Mouse (Mus musculus): ENCODE measurements around the gene Morf4l2.
"Not testable (repeated sequence)": the region's sequence is repeated elsewhere in the genome, so short reads cannot be mapped to it uniquely, and the experiment has no call there.

Gene Morf4l2

GRCm38 (mm10) chrX:136743459-136743858, at the start of gene Morf4l2:
Gene Morf4l2 (minus strand): TSS chrX:136743690.
- DNase-seq (ENCODE audit: low read depth, low spot score): no peak

GRCm38 (mm10) chrX:136789446-136789845, 46.0 kb upstream of the Morf4l2 start:
- DNase-seq (ENCODE audit: low read depth, low spot score): peak; percentile 82

GRCm38 (mm10) chrX:136780041-136780440, 36.6 kb upstream of the Morf4l2 start, which contains the start of gene Glra4:
Gene Glra4 (minus strand): TSS chrX:136780141.
- DNase-seq (ENCODE audit: low read depth, low spot score): no peak

GRCm38 (mm10) chrX:136779262-136779661, 35.8 kb upstream of the Morf4l2 start:
- no peak for DNase-seq (ENCODE audit: low read depth, low spot score)

GRCm38 (mm10) chrX:136778046-136778445, 34.6 kb upstream of the Morf4l2 start:
- DNase-seq (ENCODE audit: low read depth, low spot score): no peak

- no peak for DNase-seq (ENCODE audit: low read depth, low spot score)
Observed at GRCm38 (mm10) chrX:136773035-136773434, 29.5 kb upstream of the Morf4l2 start.

GRCm38 (mm10) chrX:136761103-136762074, 17.9 kb upstream of the Morf4l2 start:
- peak; percentile 34 for DNase-seq (ENCODE audit: low read depth, low spot score)

- DNase-seq (ENCODE audit: low read depth, low spot score): no peak
Observed at GRCm38 (mm10) chrX:136755464-136755863, 12.0 kb upstream of the Morf4l2 start.

GRCm38 (mm10) chrX:136749329-136749728, 5.8 kb upstream of the Morf4l2 start:
- DNase-seq (ENCODE audit: low read depth, low spot score): no peak

- DNase-seq (ENCODE audit: low read depth, low spot score): peak; percentile 12
Observed at GRCm38 (mm10) chrX:136744663-136745062, 1.2 kb upstream of the Morf4l2 start.

- peak; percentile 73 for DNase-seq (ENCODE audit: low read depth, low spot score)
Observed at GRCm38 (mm10) chrX:136742661-136743103, 808 bp downstream of the Morf4l2 start.

GRCm38 (mm10) chrX:136742241-136742640, 1.2 kb downstream of the Morf4l2 start:
- no peak for DNase-seq (ENCODE audit: low read depth, low spot score)

GRCm38 (mm10) chrX:136741651-136742201, 1.8 kb downstream of the Morf4l2 start:
- peak; percentile 75 for DNase-seq (ENCODE audit: low read depth, low spot score)

GRCm38 (mm10) chrX:136740791-136741650, 2.5 kb downstream of the Morf4l2 start:
- peak; percentile 96 for DNase-seq (ENCODE audit: low read depth, low spot score)

GRCm38 (mm10) chrX:136740087-136740790, 3.3 kb downstream of the Morf4l2 start:
- peak; percentile 7 for DNase-seq (ENCODE audit: low read depth, low spot score)

- no peak for DNase-seq (ENCODE audit: low read depth, low spot score)
Observed at GRCm38 (mm10) chrX:136732016-136732415, 11.5 kb downstream of the Morf4l2 start.

GRCm38 (mm10) chrX:136714742-136715474, 28.6 kb downstream of the Morf4l2 start:
- DNase-seq (ENCODE audit: low read depth, low spot score): not testable (repeated sequence)

- DNase-seq (ENCODE audit: low read depth, low spot score): peak; percentile 14
Observed at GRCm38 (mm10) chrX:136708782-136709181, 34.7 kb downstream of the Morf4l2 start.

GRCm38 (mm10) chrX:136708168-136708681, 35.3 kb downstream of the Morf4l2 start:
- peak; percentile 57 for DNase-seq (ENCODE audit: low read depth, low spot score)

Data from ES-CJ7 (cell line).